In genomic region chr13:100650550-100651438, GRCm38 (mm10) we compare ENCODE assay signal across 8 mouse cellular contexts. TPM values are rescaled to one million over a fixed set of nuclear protein-coding genes. Genes with fewer than 3 reads are reported as not detected.
DNase-seq lines count a peak whose midpoint lies in the region; ATAC-seq and TF ChIP-seq lines count a peak whose summit lies in the region.

Ak6 (plus strand) TSS chr13:100650979.
Rad17 (minus strand) TSS chr13:100651051.

- DNase-seq in ZHBTc4 (ENCODE audit: low read depth, low spot score): peak; percentile 97
- peak; percentile 97 for DNase-seq in gastrocnemius, adult 2 months
- DNase-seq in hindbrain, postnatal 0 days (ENCODE audit: low spot score): peak; percentile 96
- peak; percentile 88 to 97 for DNase-seq in left cerebral cortex, adult 8-10 months (ENCODE audit: low spot score in 2 of 2)
- DNase-seq in right cerebral cortex, postnatal 10 days (ENCODE audit: low spot score in 2 of 2): peak; percentile 94 to 95
- DNase-seq in urinary bladder, postnatal 25 days (ENCODE audit: low spot score): peak; percentile 95

- under 1% methylated on average over 70 of the region's 73 CpGs for WGBS in hindbrain, postnatal 0 days

- peak; percentile 26; the same call in 1 of the 2 replicates for TF ChIP-seq CTCF in gastrocnemius, adult 2 months (IDR thresholded peaks at IDR 0.05)
- TF ChIP-seq CTCF in hindbrain, postnatal 0 days (IDR thresholded peaks at IDR 0.05; ENCODE audit: low read depth): peak; percentile 41; the same call in 1 of the 2 replicates

- intact Hi-C loops in gastrocnemius, adult 2 months (cut with DNase I): loop anchor here (10.0 kb wide), 1 partner anchor 546 kb away; the partner anchor contains the start of genes Bdp1 and Serf1

- H3K27me3 ChIP-seq in hindbrain, postnatal 0 days (ENCODE audit: insufficient read depth, low read length): no peaks in the 10 kb centered on the region
- no peaks in the 10 kb centered on the region for H3K27me3 ChIP-seq in megakaryocyte, embryonic 14.5 days (replicated peaks)

- ATAC-seq in common myeloid progenitor, adult 5-6 weeks (replicated peaks; ENCODE audit: low read depth, poor library complexity, severe bottlenecking): peak; percentile 95
- ATAC-seq in hindbrain, postnatal 0 days: peak; percentile 98

- H3K9ac ChIP-seq in hindbrain, postnatal 0 days (replicated peaks; ENCODE audit: low read length): peak within 1 kb of the TSS; percentile 89

- H3K36me3 ChIP-seq in hindbrain, postnatal 0 days (ENCODE audit: insufficient read depth, low read length): peaks cover 13% of the 10 kb centered on the region; the same call in 1 of the 2 replicates
- H3K36me3 ChIP-seq in megakaryocyte, embryonic 14.5 days (replicated peaks; ENCODE audit: low read length): peaks cover 39% of the 10 kb centered on the region

- peak within 1 kb of the TSS; percentile 98 for H3K4me3 ChIP-seq in gastrocnemius, adult 2 months
- peak within 1 kb of the TSS; percentile 87 for H3K4me3 ChIP-seq in hindbrain, postnatal 0 days (ENCODE audit: low read length)
- peak within 1 kb of the TSS; percentile 100 for H3K4me3 ChIP-seq in megakaryocyte, embryonic 14.5 days (replicated peaks)

- peaks cover 5% of the 10 kb centered on the region; the same call in 1 of the 2 replicates for H3K4me1 ChIP-seq in hindbrain, postnatal 0 days (ENCODE audit: insufficient read depth, low read length)
- H3K4me1 ChIP-seq in megakaryocyte, embryonic 14.5 days: peaks cover 17% of the 10 kb centered on the region

- H3K9me3 ChIP-seq in hindbrain, postnatal 0 days (ENCODE audit: low read length): no peaks in the 10 kb centered on the region
- no peaks in the 10 kb centered on the region for H3K9me3 ChIP-seq in megakaryocyte, embryonic 14.5 days

- peak within 1 kb of the TSS; percentile 75 for H3K4me2 ChIP-seq in hindbrain, postnatal 0 days (ENCODE audit: low read depth, low read length)

- peak within 1 kb of the TSS; percentile 100 for H3K27ac ChIP-seq in gastrocnemius, adult 2 months
- H3K27ac ChIP-seq in hindbrain, postnatal 0 days: peak within 1 kb of the TSS; percentile 98

RNA-seq across cellular contexts. Expression of gene Ak6, which starts in this region (rescaled TPM):
- 290 and 309 TPM in 2 replicates for total RNA-seq in common myeloid progenitor, adult 5-6 weeks (2017)
- 10 to 100 TPM; 67.2 to 80.7 TPM for total RNA-seq in gastrocnemius, adult 2 months (2021)
- total RNA-seq in hindbrain, postnatal 0 days (2014; rRNA removed): 101 and 123 TPM in 2 replicates
- 320 and 328 TPM in 2 replicates for polyA plus RNA-seq in hindbrain, postnatal 0 days (2015; fragmentation: Nextera tagmentation; extraction: Ambion mirVana)
- 10 to 100 TPM; 71.1 to 90.0 (median 86.4) TPM for total RNA-seq in left cerebral cortex, adult 8-10 months (2022)
- 1.8 and 21.1 TPM in 2 replicates for polyA plus RNA-seq in megakaryocyte, embryonic 14.5 days (2012; ENCODE audit: insufficient read depth, low replicate concordance)

RNA-seq across cellular contexts. Expression of gene Rad17, which starts in this region (rescaled TPM):
- 35.2 and 46.3 TPM in 2 replicates for total RNA-seq in common myeloid progenitor, adult 5-6 weeks (2017)
- total RNA-seq in gastrocnemius, adult 2 months (2021): 10 to 100 TPM; 11.4 to 13.7 TPM
- total RNA-seq in hindbrain, postnatal 0 days (2014; rRNA removed): 10.0 and 13.1 TPM in 2 replicates
- polyA plus RNA-seq in hindbrain, postnatal 0 days (2015; fragmentation: Nextera tagmentation; extraction: Ambion mirVana): 12.3 and 14.1 TPM in 2 replicates
- total RNA-seq in left cerebral cortex, adult 8-10 months (2022): 10 to 100 TPM; 15.1 to 16.0 (median 15.6) TPM
- 13.2 and 17.2 TPM in 2 replicates for polyA plus RNA-seq in megakaryocyte, embryonic 14.5 days (2012; ENCODE audit: insufficient read depth, low replicate concordance)

Comparison
In these comparisons a context has a peak if more than half of its experiments do, and no peak if none do; other contexts are left out.
1. Peak in every context shown above with its lines: DNase-seq, ATAC-seq, H3K4me3 ChIP-seq and H3K27ac ChIP-seq.
2. RNA of gene Ak6 (polyA plus RNA-seq): 320 to 328 TPM in hindbrain, postnatal 0 days; 1.8 to 21.1 TPM in megakaryocyte, embryonic 14.5 days; every median in the first group is over 10 times any median in the second.